Mouse (Mus musculus): ENCODE data around the gene Cdpf1. TPM values are rescaled to one million over a fixed set of nuclear protein-coding genes. Genes with fewer than 3 reads are reported as not detected.

Gene Cdpf1
- polyA plus RNA-seq (2012; rRNA removed) = 21.4 and 27.4 TPM in 2 replicates

DNA sequence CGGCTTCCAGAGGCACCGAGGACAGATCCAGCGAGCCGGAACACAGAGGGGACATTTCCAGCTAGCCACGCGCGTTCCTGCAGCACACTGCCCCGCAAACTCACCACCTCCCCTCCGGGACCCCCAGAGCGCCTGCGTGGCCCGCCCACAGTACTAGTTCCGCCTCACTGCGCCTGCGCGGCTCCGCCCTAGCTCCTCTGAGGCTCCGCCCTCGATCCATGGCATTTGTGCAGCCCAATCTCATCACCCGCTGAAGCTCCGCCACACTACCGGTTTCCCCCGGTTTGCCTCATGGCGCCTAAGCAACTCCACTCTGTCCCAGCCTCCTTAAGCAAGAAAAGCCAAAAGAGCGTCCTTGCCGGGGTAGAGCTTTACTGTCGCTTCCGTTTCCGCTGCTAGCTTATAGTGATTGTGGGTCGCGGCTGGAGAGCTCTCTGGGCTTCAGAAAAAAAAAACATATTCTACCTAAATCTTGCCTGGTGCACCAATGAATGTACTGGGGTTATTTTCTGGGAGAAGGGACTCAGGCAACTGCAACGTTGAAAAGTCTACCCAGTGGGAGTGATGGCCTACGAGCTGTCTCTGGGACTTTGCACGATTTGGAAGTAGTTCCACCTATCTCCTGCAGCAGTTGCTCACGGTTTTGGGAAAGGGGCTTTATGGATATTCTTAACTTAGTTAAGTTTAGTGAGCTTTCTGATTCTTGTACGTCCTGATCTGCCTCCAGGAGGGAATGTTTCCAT, at the start of gene Cdpf1:
TSS of gene Cdpf1 (minus strand) at position 163 of the 743 bp plus-strand sequence.
- Histone ChIP-seq H3K27me3 (ENCODE audit: control insufficient read depth, insufficient read depth, low read length) (no peaks in the 10 kb centered on the region), H3K4me1 (ENCODE audit: control insufficient read depth, insufficient read depth, insufficient read length, low read length) (peaks cover 3% of the 10 kb centered on the region; the same call in 1 of the 2 replicates), H3K36me3 (ENCODE audit: control insufficient read depth, insufficient read depth, low read length) (peaks cover 5% of the 10 kb centered on the region; the same call in 1 of the 2 replicates), H3K4me3 (ENCODE audit: low read depth, low read length) (peak within 1 kb of the TSS; percentile 85), H3K27ac (ENCODE audit: insufficient read depth, low read depth, low read length) (peak within 1 kb of the TSS; percentile 79)
- WGBS = 2% methylated on average over 36 of the region's 36 CpGs
- peak; percentile 10; the same call in 1 of the 2 replicates for TF ChIP-seq CTCF (IDR thresholded peaks at IDR 0.05; ENCODE audit: extremely low read depth, insufficient read length, insufficient replicate concordance, low read depth, low read length)
- TF ChIP-seq POLR2A (IDR thresholded peaks at IDR 0.05; ENCODE audit: low read depth, low read length) = peak; percentile 79

DNA sequence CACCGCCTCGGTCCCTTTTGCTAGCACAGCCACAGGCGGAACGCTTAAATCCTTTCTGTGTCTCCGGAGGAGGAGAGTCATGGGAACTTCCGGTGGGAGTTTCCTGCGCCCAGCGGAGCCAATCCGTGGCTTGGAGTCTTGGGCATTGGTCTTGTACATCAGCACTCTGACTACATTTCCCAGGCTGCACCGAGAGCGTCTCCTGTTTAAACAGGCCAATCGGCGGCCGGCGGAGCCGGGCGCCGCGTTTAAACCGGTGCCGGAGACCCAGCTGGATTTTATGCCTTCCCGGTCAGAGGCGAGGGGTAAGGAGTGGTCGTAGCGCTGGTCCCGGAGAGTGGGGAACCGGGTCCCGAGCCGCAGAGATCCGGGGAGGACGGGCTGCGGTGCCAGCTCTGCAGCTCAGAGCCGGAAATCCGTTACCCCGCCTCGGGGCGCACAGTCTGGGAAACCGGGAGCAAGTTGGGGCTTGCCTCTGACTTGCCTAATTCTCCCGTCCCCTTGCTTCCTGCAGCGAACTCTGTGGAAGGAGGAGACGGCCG, 48.1 kb upstream of the Cdpf1 start, which contains the start of gene Gtse1:
TSS of gene Gtse1 (plus strand) at position 256 of the 542 bp plus-strand sequence.
- H3K27ac ChIP-seq (ENCODE audit: insufficient read depth, low read depth, low read length) = no peak within 1 kb of the TSS
- TF ChIP-seq POLR2A (IDR thresholded peaks at IDR 0.05; ENCODE audit: low read depth, low read length) (peak; percentile 63; the same call in 1 of the 2 replicates), CTCF (IDR thresholded peaks at IDR 0.05; ENCODE audit: extremely low read depth, insufficient read length, insufficient replicate concordance, low read depth, low read length) (no peak)
- under 1% methylated on average over 42 of the region's 42 CpGs for WGBS
- H3K27me3 ChIP-seq (ENCODE audit: control insufficient read depth, insufficient read depth, low read length) = no peaks in the 10 kb centered on the region
- H3K4me3 ChIP-seq (ENCODE audit: low read depth, low read length) = peak within 1 kb of the TSS; percentile 94
- H3K36me3 ChIP-seq (ENCODE audit: control insufficient read depth, insufficient read depth, low read length) = peaks cover 10% of the 10 kb centered on the region
- H3K4me1 ChIP-seq (ENCODE audit: control insufficient read depth, insufficient read depth, insufficient read length, low read length) = peaks cover 2% of the 10 kb centered on the region; the same call in 1 of the 2 replicates

DNA sequence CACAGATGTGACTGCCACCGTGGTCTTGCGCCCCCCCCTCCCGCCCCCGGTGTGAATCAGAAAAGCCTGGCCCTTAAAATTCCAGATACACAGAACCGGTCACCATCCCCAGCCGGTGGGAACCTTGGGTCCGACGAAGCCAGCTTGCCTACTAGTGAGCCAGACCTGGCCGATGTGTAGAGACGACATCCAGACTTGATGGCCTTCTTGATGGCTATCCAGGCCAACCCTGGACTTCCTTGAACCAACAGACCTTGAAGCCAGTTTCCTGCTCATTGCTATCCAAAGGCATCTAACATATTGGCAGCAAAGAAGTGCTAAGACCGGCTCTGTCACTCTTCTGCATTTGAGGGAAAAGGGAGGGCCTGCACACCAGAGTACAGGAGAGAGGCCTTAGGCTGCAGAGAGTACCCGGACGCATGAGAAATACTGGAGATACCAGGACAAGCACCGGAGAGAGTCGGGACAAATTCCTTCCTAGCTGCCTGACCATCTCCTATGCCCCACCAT, 47.5 kb upstream of the Cdpf1 start:
- peaks cover 2% of the 10 kb centered on the region; the same call in 1 of the 2 replicates for H3K4me1 ChIP-seq (ENCODE audit: control insufficient read depth, insufficient read depth, insufficient read length, low read length)
- no peaks in the 10 kb centered on the region for H3K27me3 ChIP-seq (ENCODE audit: control insufficient read depth, insufficient read depth, low read length)
- H3K36me3 ChIP-seq (ENCODE audit: control insufficient read depth, insufficient read depth, low read length) = peaks cover 6% of the 10 kb centered on the region
- TF ChIP-seq POLR2A (IDR thresholded peaks at IDR 0.05; ENCODE audit: low read depth, low read length) (no peak), CTCF (IDR thresholded peaks at IDR 0.05; ENCODE audit: extremely low read depth, insufficient read length, insufficient replicate concordance, low read depth, low read length) (no peak)
- H3K4me3 ChIP-seq (ENCODE audit: low read depth, low read length) = peak overlapping the region; percentile 75
- H3K27ac ChIP-seq (ENCODE audit: insufficient read depth, low read depth, low read length) = no peak overlapping the region
- WGBS = 8% methylated on average over 15 of the region's 15 CpGs

DNA sequence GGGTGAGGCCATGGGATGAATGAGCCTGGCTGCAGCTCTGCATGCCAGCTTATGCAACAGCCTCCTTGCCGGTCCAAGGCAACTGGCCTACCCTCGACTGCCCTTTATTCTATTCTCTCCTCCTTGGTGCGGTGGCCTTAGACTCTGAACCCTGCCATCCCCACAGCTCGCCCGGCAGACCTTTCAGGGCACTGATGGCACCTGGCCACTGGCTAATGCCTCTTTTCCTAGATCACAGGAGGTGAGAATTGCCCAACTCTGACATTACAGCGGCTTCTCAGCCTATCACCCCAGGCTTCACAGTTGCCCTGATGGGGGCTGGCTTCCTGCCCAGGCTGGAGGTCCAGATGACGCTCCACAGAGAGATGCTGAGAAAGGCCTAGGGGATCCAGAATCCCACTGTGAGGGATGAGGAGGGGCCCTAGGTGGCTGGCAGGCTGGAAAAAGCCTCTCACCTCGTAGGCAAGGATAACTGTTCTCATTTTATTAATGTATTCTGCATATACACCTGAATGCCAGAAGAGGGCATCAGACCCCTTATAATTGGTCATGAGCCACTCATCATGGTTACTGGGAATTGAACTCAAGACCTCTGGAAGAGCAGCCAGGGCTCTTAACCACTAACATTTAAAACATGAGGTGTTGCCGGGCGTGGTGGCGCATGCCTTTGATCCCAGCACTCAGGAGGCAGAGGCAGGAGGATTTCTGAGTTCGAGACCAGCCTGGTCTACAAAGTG, 40.3 kb upstream of the Cdpf1 start:
- H3K27ac ChIP-seq (ENCODE audit: insufficient read depth, low read depth, low read length) = no peak overlapping the region
- no peaks in the 10 kb centered on the region for H3K27me3 ChIP-seq (ENCODE audit: control insufficient read depth, insufficient read depth, low read length)
- TF ChIP-seq POLR2A (IDR thresholded peaks at IDR 0.05; ENCODE audit: low read depth, low read length) (no peak), CTCF (IDR thresholded peaks at IDR 0.05; ENCODE audit: extremely low read depth, insufficient read length, insufficient replicate concordance, low read depth, low read length) (no peak)
- H3K4me3 ChIP-seq (ENCODE audit: low read depth, low read length) = no peak overlapping the region
- WGBS = 88% methylated on average over 12 of the region's 12 CpGs
- H3K4me1 ChIP-seq (ENCODE audit: control insufficient read depth, insufficient read depth, insufficient read length, low read length) = no peaks in the 10 kb centered on the region
- H3K36me3 ChIP-seq (ENCODE audit: control insufficient read depth, insufficient read depth, low read length) = peaks cover 7% of the 10 kb centered on the region

DNA sequence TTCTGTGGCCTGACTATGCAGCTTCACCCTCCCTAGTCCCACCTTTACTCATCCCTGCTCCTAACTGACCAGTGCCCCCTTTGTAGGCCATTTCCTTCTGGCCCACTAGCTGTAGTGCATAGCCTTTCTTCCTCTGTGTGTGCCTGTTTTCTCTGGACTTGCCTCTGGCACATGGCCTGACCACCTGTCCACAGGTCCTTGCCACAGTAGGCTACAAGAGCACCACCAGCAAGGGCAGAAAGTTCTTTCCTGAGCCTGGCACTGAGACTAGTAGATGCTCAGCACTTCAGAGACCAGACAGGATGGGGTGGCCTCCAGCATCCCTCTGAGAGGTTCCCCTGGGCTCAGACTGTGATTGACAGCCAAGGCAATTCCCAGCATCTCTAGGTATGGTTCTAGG, 33.6 kb upstream of the Cdpf1 start:
- Histone ChIP-seq H3K4me3 (ENCODE audit: low read depth, low read length) (no peak overlapping the region), H3K4me1 (ENCODE audit: control insufficient read depth, insufficient read depth, insufficient read length, low read length) (no peaks in the 10 kb centered on the region; the same call in 1 of the 2 replicates), H3K36me3 (ENCODE audit: control insufficient read depth, insufficient read depth, low read length) (peaks cover 19% of the 10 kb centered on the region), H3K27me3 (ENCODE audit: control insufficient read depth, insufficient read depth, low read length) (no peaks in the 10 kb centered on the region), H3K27ac (ENCODE audit: insufficient read depth, low read depth, low read length) (no peak overlapping the region)
- no peak for TF ChIP-seq POLR2A (IDR thresholded peaks at IDR 0.05; ENCODE audit: low read depth, low read length)

DNA sequence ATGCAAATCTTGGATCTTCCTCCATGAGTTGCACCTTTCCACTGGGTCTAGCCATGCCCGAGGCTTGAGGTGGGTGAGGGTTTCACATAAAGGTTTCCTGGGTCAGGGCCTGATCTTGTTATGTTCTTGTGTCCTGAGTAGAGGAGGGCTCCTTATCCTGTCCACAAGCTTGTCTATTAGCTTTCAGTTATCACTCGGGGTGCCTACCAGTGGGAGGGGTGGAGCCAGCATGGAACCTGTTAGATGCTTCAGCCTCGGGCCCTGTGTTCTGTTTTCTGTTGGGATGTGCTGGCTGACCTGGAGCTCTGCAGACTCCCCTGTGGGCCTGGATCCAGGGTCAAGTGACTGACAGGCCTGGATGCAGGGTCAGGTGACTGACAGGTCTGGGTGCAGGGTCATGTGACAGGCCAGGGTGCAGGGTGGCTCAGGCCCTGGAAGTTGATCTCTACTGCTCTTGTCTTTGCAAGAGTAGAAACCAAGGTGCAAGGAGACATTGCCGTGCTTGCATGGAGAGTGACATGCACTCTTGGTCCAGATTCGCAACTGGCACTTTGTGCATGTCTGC, 30.4 kb upstream of the Cdpf1 start:
- TF ChIP-seq POLR2A (IDR thresholded peaks at IDR 0.05; ENCODE audit: low read depth, low read length) (no peak), CTCF (IDR thresholded peaks at IDR 0.05; ENCODE audit: extremely low read depth, insufficient read length, insufficient replicate concordance, low read depth, low read length) (no peak)
- H3K36me3 ChIP-seq (ENCODE audit: control insufficient read depth, insufficient read depth, low read length) = peaks cover 16% of the 10 kb centered on the region
- 88% methylated on average over 5 of the region's 5 CpGs for WGBS
- no peaks in the 10 kb centered on the region; the same call in 1 of the 2 replicates for H3K4me1 ChIP-seq (ENCODE audit: control insufficient read depth, insufficient read depth, insufficient read length, low read length)
- no peak overlapping the region for H3K4me3 ChIP-seq (ENCODE audit: low read depth, low read length)
- H3K27ac ChIP-seq (ENCODE audit: insufficient read depth, low read depth, low read length) = no peak overlapping the region
- no peaks in the 10 kb centered on the region for H3K27me3 ChIP-seq (ENCODE audit: control insufficient read depth, insufficient read depth, low read length)
